Mouse (Mus musculus) colon, adult 2 months (tissue): ENCODE measurements around the gene Ndufb6. TPM values are rescaled to one million over a fixed set of nuclear protein-coding genes. Genes with fewer than 3 reads are reported as not detected.

Experiments used
- polyA plus RNA-seq: library from polyadenylated mRNA; depleted of rRNA; stranded (reverse); fragments of >200 nt; gene quantifications from 2 replicates; pipeline ENCODE4 v1.2.3, GENCODE M21; 2012; rRNA removed

The Ndufb6 gene
- polyA plus RNA-seq = 93.9 and 131 TPM in 2 replicates

GRCm38 (mm10) chr4:40279276-40279900, at the start of gene Ndufb6:
Ndufb6 (minus strand) TSS chr4:40279421.

GRCm38 (mm10) chr4:40269430-40270032, 9.7 kb downstream of the Ndufb6 start, which contains the start of the genes Smim27 and Topors:
Smim27 (plus strand) TSS chr4:40269579.
Topors (minus strand) TSS chr4:40269850.

GRCm38 (mm10) chr4:40239409-40240271, 39.6 kb downstream of the Ndufb6 start, which contains the start of gene Ddx58:
Ddx58 (minus strand) TSS chr4:40239828.

Other genes starting within 250 kb of the Ndufb6 start
- gene Aco1, start 136.3 kb downstream of the Ndufb6 start, polyA plus RNA-seq = 27.8 and 30.9 TPM in 2 replicates
- gene Ddx58, start 39.6 kb downstream of the Ndufb6 start, polyA plus RNA-seq = 5.1 and 5.2 TPM in 2 replicates
- 13.2 and 23.7 TPM in 2 replicates for gene Smim27, start 9.8 kb downstream of the Ndufb6 start, polyA plus RNA-seq
- 2.4 and 3.2 TPM in 2 replicates for gene Topors, start 9.6 kb downstream of the Ndufb6 start, polyA plus RNA-seq
- gene Tmem215, start 192.8 kb upstream of the Ndufb6 start, polyA plus RNA-seq = 0.05 TPM in 2 replicates